Mouse (Mus musculus) embryonic facial prominence, embryonic 11.5 days (tissue): Measurements from ENCODE around the gene Dlgap1. TPM values are rescaled to one million over a fixed set of nuclear protein-coding genes. Genes with fewer than 3 reads are reported as not detected.

ENCODE experiments used
- ATAC-seq: fragments of 200-750 bp; cut with Nextera tagmentation; replicated peaks from 2 replicates; pipeline ENCODE4 v1.8.0; 2017; ENCODE audit warnings: low read depth; ENCODE audit not compliant: insufficient number of reproducible peaks, low FRiP score, low TSS enrichment
- DNase-seq: peaks from one replicate; pipeline ENCODE4 v3.0.0-alpha.2; 2015; ENCODE audit warnings: low spot score
- H3K27ac ChIP-seq: fragments of 300-500 bp; sonication (generic); replicated peaks from 2 replicates; pipeline ENCODE4 v1.5.1; 2014; ENCODE audit warnings: mild to moderate bottlenecking, low read depth, low read length, control low read depth
- H3K27me3 ChIP-seq: fragments of 300-500 bp; sonication (generic); 2 replicates; pipeline ENCODE4 v1.6.1; 2014; ENCODE audit warnings: mild to moderate bottlenecking, low read length, moderate library complexity, mixed read lengths; ENCODE audit not compliant: control insufficient read depth, insufficient read depth
- H3K36me3 ChIP-seq: fragments of 300-500 bp; sonication (generic); replicated peaks from 2 replicates; pipeline ENCODE4 v1.6.1; 2014; ENCODE audit warnings: low read depth, mild to moderate bottlenecking, low read length, moderate library complexity, mixed read lengths; ENCODE audit not compliant: control insufficient read depth, insufficient read depth
- H3K4me1 ChIP-seq: fragments of 300-500 bp; sonication (generic); 2 replicates; pipeline ENCODE4 v1.6.1; 2014; ENCODE audit warnings: low read length, mixed read lengths; ENCODE audit not compliant: control insufficient read depth, insufficient read depth
- H3K4me2 ChIP-seq: fragments of 300-500 bp; sonication (generic); 2 replicates; pipeline ENCODE4 v1.6.1; 2014; ENCODE audit warnings: low read depth, mild to moderate bottlenecking, control low read depth, low read length, moderate library complexity
- H3K4me3 ChIP-seq: fragments of 300-500 bp; sonication (generic); 2 replicates; pipeline ENCODE4 v1.5.1; 2014; ENCODE audit warnings: low read depth, low read length, control low read depth
- H3K9ac ChIP-seq: fragments of 300-500 bp; sonication (generic); replicated peaks from 2 replicates; pipeline ENCODE4 v1.6.1; 2014; ENCODE audit warnings: mild to moderate bottlenecking, control low read depth, low read length
- H3K9me3 ChIP-seq: fragments of 300-500 bp; sonication (generic); replicated peaks from 2 replicates; pipeline ENCODE4 v1.6.1; 2016; ENCODE audit warnings: mild to moderate bottlenecking, low read length, inconsistent platforms, mixed read lengths; ENCODE audit not compliant: control insufficient read depth
- WGBS: fragments of 180-500 bp; shearing (Covaris S2); extraction: QIAGEN DNeasy Blood & Tissue Kit; methylation state at CpG from one replicate; pipeline ENCODE4 v1.1.7; 2014; 5-methylcytosine and 5-hydroxymethylcytosine counted together
- polyA plus RNA-seq: library from polyadenylated mRNA; unstranded; fragments of >200 nt; fragmentation: Nextera tagmentation; extraction: Ambion mirVana; gene quantifications from 2 replicates; pipeline ENCODE4 v1.2.1, GENCODE M21; 2014

Dlgap1 gene
- polyA plus RNA-seq, 1 experiment from 2014 or later, result 2.4 TPM

GRCm38 (mm10) chr17:70849399-70850232 is 880.7 kb downstream of the Dlgap1 start:
- H3K27ac ChIP-seq, result peak overlapping the region; percentile 95

GRCm38 (mm10) chr17:70850233-70850995 is 881.5 kb downstream of the Dlgap1 start:
- H3K36me3 ChIP-seq, result no peaks in the 10 kb centered on the region
- ATAC-seq, result peak; percentile 7
- H3K9ac ChIP-seq, result peak overlapping the region; percentile 91
- H3K4me2 ChIP-seq, result peak overlapping the region; percentile 91
- no peaks in the 10 kb centered on the region for H3K9me3 ChIP-seq
- DNase-seq, result peak; percentile 66
- peak overlapping the region; percentile 95 for H3K27ac ChIP-seq
- H3K4me1 ChIP-seq, result no peaks in the 10 kb centered on the region; the same call in 1 of the 2 replicates
- under 1% methylated on average over 40 of the region's 40 CpGs for WGBS
- H3K27me3 ChIP-seq, result no peaks in the 10 kb centered on the region
- H3K4me3 ChIP-seq, result peak overlapping the region; percentile 65

More at GRCm38 (mm10) chr17:70849399-70850232, 880.7 kb downstream of the Dlgap1 start:
- under 1% methylated on average over 33 of the region's 33 CpGs for WGBS
- peak overlapping the region; percentile 91 for H3K9ac ChIP-seq
- H3K36me3 ChIP-seq, result no peaks in the 10 kb centered on the region
- no peaks in the 10 kb centered on the region for H3K9me3 ChIP-seq
- peak overlapping the region; percentile 91 for H3K4me2 ChIP-seq
- ATAC-seq (no peak), DNase-seq (peak; percentile 94)
- H3K27me3 ChIP-seq, result no peaks in the 10 kb centered on the region
- H3K4me1 ChIP-seq, result no peaks in the 10 kb centered on the region; the same call in 1 of the 2 replicates
- H3K4me3 ChIP-seq, result peak overlapping the region; percentile 65

GRCm38 (mm10) chr17:70850996-70851991 is 882.4 kb downstream of the Dlgap1 start:
- DNase-seq, result peak; percentile 85
- no peaks in the 10 kb centered on the region for H3K9me3 ChIP-seq
- H3K4me2 ChIP-seq, result peak overlapping the region; percentile 91
- WGBS, result under 1% methylated on average over 42 of the region's 54 CpGs
- peak; percentile 69 for ATAC-seq
- no peaks in the 10 kb centered on the region; the same call in 1 of the 2 replicates for H3K4me1 ChIP-seq
- peak overlapping the region; percentile 65 for H3K4me3 ChIP-seq
- H3K27ac ChIP-seq, result peak overlapping the region; percentile 95
- H3K27me3 ChIP-seq, result no peaks in the 10 kb centered on the region
- H3K9ac ChIP-seq, result peak overlapping the region; percentile 91
- H3K36me3 ChIP-seq, result no peaks in the 10 kb centered on the region

GRCm38 (mm10) chr17:70852011-70852685 is 883.3 kb downstream of the Dlgap1 start:
- ATAC-seq (no peak), DNase-seq (peak; percentile 86)
- peak overlapping the region; percentile 95 for H3K27ac ChIP-seq
- H3K36me3 ChIP-seq, result no peaks in the 10 kb centered on the region
- H3K9me3 ChIP-seq, result no peaks in the 10 kb centered on the region
- H3K27me3 ChIP-seq, result no peaks in the 10 kb centered on the region
- H3K4me1 ChIP-seq, result no peaks in the 10 kb centered on the region; the same call in 1 of the 2 replicates
- H3K4me2 ChIP-seq, result peak overlapping the region; percentile 91
- peak overlapping the region; percentile 65 for H3K4me3 ChIP-seq
- peak overlapping the region; percentile 91 for H3K9ac ChIP-seq
- under 1% methylated on average over 29 of the region's 29 CpGs for WGBS

- Histone ChIP-seq H3K27ac (peak overlapping the region; percentile 95), H3K9ac (peak overlapping the region; percentile 91), H3K27me3 (no peaks in the 10 kb centered on the region), H3K9me3 (no peaks in the 10 kb centered on the region), H3K4me2 (peak overlapping the region; percentile 91), H3K36me3 (no peaks in the 10 kb centered on the region), H3K4me3 (peak overlapping the region; percentile 65), H3K4me1 (no peaks in the 10 kb centered on the region; the same call in 1 of the 2 replicates)
- ATAC-seq, result peak; percentile 63
- under 1% methylated on average over 51 of the region's 51 CpGs for WGBS
- DNase-seq, result peak; percentile 81
Measured at GRCm38 (mm10) chr17:70852686-70853386, 884.0 kb downstream of the Dlgap1 start.

GRCm38 (mm10) chr17:70853436-70853905 is 884.6 kb downstream of the Dlgap1 start, which contains the start of gene Tgif1:
Gene Tgif1, minus strand, starts transcription at chr17:70853546.
- DNase-seq, result peak; percentile 85
- Histone ChIP-seq H3K4me1 (no peaks in the 10 kb centered on the region; the same call in 1 of the 2 replicates), H3K9me3 (no peaks in the 10 kb centered on the region), H3K4me2 (peak within 1 kb of the TSS; percentile 91), H3K9ac (peak within 1 kb of the TSS; percentile 91), H3K27ac (peak within 1 kb of the TSS; percentile 95), H3K27me3 (no peaks in the 10 kb centered on the region), H3K4me3 (peak within 1 kb of the TSS; percentile 65), H3K36me3 (no peaks in the 10 kb centered on the region)
- under 1% methylated on average over 29 of the region's 29 CpGs for WGBS
- no peak; the same call in 1 of the 2 replicates for ATAC-seq
